Mouse (Mus musculus): Measurements from ENCODE around the gene Gm20809.
"Not testable (repeated sequence)": the region's sequence is repeated elsewhere in the genome, so short reads cannot be mapped to it uniquely, and the experiment has no call there.

Gene Gm20809

DNA sequence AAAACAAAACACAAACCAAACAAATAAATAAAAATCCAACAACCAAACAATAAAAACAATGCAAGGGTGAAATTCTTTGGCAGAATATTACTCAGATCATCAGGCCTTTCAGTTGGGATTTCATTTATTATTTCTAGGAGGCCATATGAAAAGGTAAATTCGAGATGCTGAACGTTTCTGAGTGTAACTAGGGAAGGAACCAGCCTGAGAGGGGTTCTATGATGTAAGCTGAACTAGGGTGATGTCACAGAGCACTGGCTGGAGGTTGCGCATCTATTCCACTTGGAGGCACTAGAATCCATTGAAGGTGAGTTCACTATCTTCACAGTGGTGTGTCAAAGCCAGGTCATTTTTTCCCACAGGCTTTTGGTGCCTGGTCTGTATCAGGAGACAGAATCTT is at the start of gene Gm20809:
Gene Gm20809, plus strand, starts transcription at position 301 of the 400 bp plus-strand sequence.
- DNase-seq (ENCODE audit: low spot score), result not testable (repeated sequence)

Data from ovary, postnatal 10 days (tissue).